Mouse (Mus musculus): Measurements from ENCODE around the gene Gdap1l1.

Gene Gdap1l1

DNA sequence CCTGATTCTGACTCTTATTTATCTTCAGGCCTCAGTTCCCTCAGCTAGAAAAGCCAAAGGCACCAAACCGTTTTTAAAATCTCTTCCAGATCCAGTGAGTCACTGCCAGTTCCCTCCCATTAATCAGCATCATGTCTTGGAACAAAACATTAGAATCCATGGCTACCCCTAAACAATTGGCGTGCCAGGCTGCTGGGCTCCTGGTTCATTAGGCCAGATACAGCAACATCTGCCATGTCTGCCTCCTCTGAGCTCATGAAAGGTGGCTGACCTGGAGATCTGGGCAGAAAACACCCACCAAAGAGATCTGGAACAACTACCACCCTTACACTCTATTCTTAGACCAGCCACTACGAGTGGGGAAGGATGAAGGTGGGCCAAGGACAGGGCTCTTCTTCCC lies 32.9 kb downstream of the Gdap1l1 start:
- POLR2A ChIA-PET, result interaction anchor here (0.6 to 4.1 kb wide), 11 partner anchors 8 to 942 kb away, joined by 3 to 54 read pairs (median 9); no protein-coding TSS in a partner anchor
- CTCF ChIA-PET, result interaction anchor here (0.5 to 3.4 kb wide), 10 partner anchors 10 to 679 kb away, joined by 3 to 45 read pairs (median 12); no protein-coding TSS in a partner anchor

DNA sequence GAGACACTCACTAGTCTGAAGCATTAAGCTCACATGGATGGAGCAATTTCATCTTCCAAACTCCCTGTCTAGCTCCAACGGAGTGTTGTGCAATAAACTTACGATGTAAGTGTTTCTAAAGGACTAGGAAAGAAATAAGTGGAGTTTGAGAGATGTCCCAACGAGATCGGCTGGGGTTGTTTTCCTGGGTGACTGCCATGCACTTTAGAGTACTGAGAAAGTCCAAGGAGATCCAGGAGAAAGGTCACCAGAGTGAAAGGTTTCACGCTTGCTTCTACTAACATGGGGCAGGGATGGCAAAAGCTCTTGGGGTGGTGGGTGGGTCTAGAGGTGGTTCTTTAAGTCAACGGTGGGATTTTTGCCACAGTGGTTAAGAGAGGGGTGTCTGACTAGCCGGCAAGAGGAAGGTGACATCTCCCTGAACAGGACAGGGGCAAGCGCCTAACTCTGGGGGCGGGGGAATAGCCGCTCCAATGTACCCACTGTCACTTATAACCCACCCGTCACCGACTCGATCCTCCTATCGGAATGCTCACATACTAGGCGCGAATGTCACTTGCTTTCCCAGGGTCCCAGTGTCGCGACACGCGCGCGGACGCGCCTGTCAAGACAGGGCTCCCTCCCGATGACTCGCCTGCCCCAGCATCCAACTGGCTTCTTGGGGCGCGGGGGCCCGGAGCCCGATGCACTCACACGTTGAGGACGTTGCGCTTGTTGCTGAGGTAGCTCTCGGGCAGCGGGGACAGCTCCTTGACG lies 33.6 kb downstream of the Gdap1l1 start:
- ChIA-PET CTCF (interaction anchor here (0.5 to 3.4 kb wide), 62 partner anchors 8 to 678 kb away, joined by 3 to 45 read pairs (median 5); partner anchors contain the start of genes Oser1 (in 2 of the 4), Gdap1l1 (in 1 of the 4), R3hdml (in 1 of the 4) and Ttpal (in 1 of the 4)), POLR2A (interaction anchor here (0.5 to 4.1 kb wide), 32 partner anchors 9 to 941 kb away, joined by 3 to 54 read pairs (median 4); partner anchors contain the start of genes Kcnk15 (in 1 of the 4), Srsf6 (in 1 of the 4) and Tomm34 (in 1 of the 4))

DNA sequence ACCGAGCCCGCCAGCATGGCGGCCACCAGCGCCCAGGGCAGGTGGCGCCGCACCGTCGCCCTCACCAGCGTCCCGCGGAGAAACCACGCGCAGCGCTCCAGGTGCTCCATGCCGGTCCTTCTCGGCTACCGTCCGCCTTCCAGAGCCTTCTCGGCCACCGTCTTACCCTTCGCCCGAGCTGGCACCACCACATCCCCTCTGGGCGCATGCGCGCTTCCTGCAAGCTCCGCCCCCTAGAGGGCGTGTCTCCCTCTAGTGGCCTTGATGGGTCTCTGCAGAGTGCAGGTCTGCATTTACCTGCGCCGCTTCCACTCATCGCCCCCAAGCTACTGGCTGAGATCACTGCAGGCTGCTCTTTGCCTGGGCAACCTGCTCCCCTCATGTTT lies 34.2 kb downstream of the Gdap1l1 start, which contains the start of gene Fitm2:
Gene Fitm2 (minus strand): TSS at position 164 of the 386 bp plus-strand sequence.
- ChIA-PET POLR2A (interaction anchor here (0.5 to 4.1 kb wide), 34 partner anchors 9 to 599 kb away, joined by 3 to 54 read pairs (median 4); partner anchors contain the start of genes Kcnk15 (in 1 of the 4), Srsf6 (in 1 of the 4) and Tomm34 (in 1 of the 4)), CTCF (interaction anchor here (0.5 to 3.4 kb wide), 63 partner anchors 8 to 917 kb away, joined by 3 to 45 read pairs (median 5); partner anchors contain the start of genes Oser1 (in 2 of the 4), Gdap1l1 (in 1 of the 4), R3hdml (in 1 of the 4) and Ttpal (in 1 of the 4))

DNA sequence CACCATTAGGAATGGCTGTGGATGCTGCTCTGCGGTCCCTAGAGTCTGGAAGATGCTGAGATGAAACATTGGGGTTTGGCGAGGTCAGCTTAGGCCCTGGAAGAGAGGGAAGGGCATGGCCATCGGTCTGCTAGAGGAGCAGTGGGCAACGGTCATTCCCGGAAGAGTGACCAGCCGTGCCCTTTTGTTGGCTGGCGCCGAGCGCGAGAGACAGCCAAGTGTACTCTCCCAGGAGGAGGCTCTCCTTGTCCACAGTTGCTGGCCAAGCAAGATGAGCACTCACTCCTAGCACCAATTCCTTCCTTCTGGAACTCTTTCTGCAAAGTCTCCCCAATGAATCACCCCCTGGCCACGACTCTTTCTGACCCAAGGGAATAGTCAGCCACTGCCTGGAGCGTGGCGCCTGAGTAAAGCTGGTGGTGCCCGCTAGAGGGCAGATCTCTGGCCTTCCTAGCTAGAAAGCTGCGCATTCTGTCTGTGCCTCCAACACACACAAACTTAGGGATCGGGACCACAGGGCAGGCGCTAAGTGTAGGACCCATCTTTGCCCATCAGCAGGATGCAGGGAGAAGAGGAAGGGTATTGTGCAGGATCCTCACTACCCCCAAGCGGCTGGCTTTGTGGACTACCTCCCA lies 42.0 kb downstream of the Gdap1l1 start:
- POLR2A ChIA-PET, result interaction anchor here (0.5 to 4.6 kb wide), 20 partner anchors 8 to 391 kb away, joined by 3 to 20 read pairs (median 5); partner anchors contain the start of genes Fitm2 (in 2 of the 4), R3hdml (in 2 of the 4), Gdap1l1 (in 1 of the 4) and Serinc3 (in 1 of the 4)
- CTCF ChIA-PET, result interaction anchor here (0.6 to 5.2 kb wide), 63 partner anchors 8 to 1113 kb away, joined by 3 to 63 read pairs (median 6); partner anchors contain the start of genes Fitm2 (in 4 of the 4), Eppin (in 1 of the 4), Hnf4a (in 1 of the 4) and Oser1 (in 1 of the 4)

DNA sequence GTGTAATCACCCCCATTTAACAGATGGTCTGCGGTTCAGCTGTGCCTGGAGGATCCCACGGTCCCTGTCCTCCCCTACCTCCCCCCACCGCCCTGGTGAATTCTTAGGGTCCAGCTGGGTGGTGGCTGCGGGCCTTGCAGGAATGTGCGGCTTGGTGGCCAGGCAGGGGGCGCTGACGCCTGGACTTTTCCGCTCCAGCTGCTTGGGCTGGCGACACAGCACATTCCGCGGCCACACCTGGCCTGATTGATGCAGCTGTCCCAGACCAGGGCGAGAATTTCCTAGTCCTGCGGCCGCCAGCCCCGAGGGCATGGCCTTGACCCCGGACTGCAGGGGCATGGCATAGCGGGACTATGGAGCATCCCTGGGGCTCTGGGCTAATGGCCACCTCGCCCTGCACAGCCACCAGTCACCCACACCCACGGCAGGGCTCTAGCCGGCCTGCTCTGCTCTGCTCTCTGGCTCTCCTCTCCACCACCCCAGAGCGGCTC lies 43.3 kb downstream of the Gdap1l1 start:
- ChIA-PET CTCF (interaction anchor here (0.6 to 5.2 kb wide), 45 partner anchors 9 to 908 kb away, joined by 3 to 63 read pairs (median 5); partner anchors contain the start of genes Fitm2 (in 4 of the 4) and R3hdml (in 1 of the 4)), POLR2A (interaction anchor here (0.6 to 4.6 kb wide), 22 partner anchors 9 to 430 kb away, joined by 3 to 20 read pairs (median 5); partner anchors contain the start of genes Fitm2 (in 3 of the 4) and R3hdml (in 2 of the 4))

- ChIA-PET POLR2A (interaction anchor here in 1 of 4 experiments (0.6 kb wide), 1 partner anchor 48 kb away, joined by 3 read pairs; no protein-coding TSS in a partner anchor), CTCF (no interaction called here)
These were observed 49.1 kb downstream of the Gdap1l1 start for GRCm38 (mm10) chr2:163487360-163487759.

- ChIA-PET POLR2A (interaction anchor here in 2 of 4 experiments (0.5 to 1.6 kb wide), 6 partner anchors 9 to 447 kb away, joined by 3 to 6 read pairs (median 4); no protein-coding TSS in a partner anchor), CTCF (interaction anchor here in 3 of 4 experiments (0.6 to 6.9 kb wide), 4 partner anchors 9 to 348 kb away, joined by 3 to 63 read pairs (median 6); no protein-coding TSS in a partner anchor)
These were observed 51.5 kb downstream of the Gdap1l1 start for GRCm38 (mm10) chr2:163489725-163490291.

DNA sequence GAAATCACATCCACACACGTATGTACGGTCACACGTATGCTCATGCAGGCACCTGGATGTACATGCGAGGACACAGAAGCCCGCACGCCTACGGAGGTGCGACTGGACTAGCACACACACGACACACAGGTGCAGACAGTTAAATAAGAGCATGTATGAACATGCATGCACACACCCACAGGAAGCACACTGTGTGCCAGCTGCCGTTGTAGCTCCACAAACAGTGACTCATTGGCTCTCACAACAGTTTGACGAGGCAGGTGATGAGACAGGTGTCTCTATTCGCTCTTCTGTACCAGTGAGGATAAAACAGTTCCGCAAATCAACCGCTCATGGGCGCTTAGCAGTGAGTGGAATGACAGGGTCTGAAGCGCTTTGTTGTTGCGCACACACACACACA lies 52.4 kb downstream of the Gdap1l1 start:
- ChIA-PET POLR2A (interaction anchor here in 1 of 4 experiments (0.5 to 1.6 kb wide), 6 partner anchors 9 to 196 kb away, joined by 3 to 5 read pairs (median 3); no protein-coding TSS in a partner anchor), CTCF (interaction anchor here in 2 of 4 experiments (0.6 to 6.9 kb wide), 4 partner anchors 9 to 18 kb away, joined by 3 to 63 read pairs (median 6); partner anchors contain the start of gene Fitm2 (in 1 of the 2))

GRCm38 (mm10) chr2:163491351-163491750 lies 53.1 kb downstream of the Gdap1l1 start:
- ChIA-PET CTCF (interaction anchor here in 3 of 4 experiments (1.0 to 6.9 kb wide), 4 partner anchors 10 to 19 kb away, joined by 3 to 63 read pairs (median 6); partner anchors contain the start of gene Fitm2 (in 1 of the 3)), POLR2A (interaction anchor here in 1 of 4 experiments (0.5 to 1.5 kb wide), 3 partner anchors 10 to 111 kb away, joined by 3 to 4 read pairs (median 3); no protein-coding TSS in a partner anchor)

- CTCF ChIA-PET, result interaction anchor here in 3 of 4 experiments (1.0 to 6.9 kb wide), 5 partner anchors 11 to 43 kb away, joined by 5 to 63 read pairs (median 5); partner anchors contain the start of gene Fitm2 (in 1 of the 3)
- POLR2A ChIA-PET, result interaction anchor here in 3 of 4 experiments (0.6 to 3.6 kb wide), 5 partner anchors 10 to 25 kb away, joined by 3 to 20 read pairs (median 7); no protein-coding TSS in a partner anchor
These were observed 53.7 kb downstream of the Gdap1l1 start, which contains the start of gene R3hdml for GRCm38 (mm10) chr2:163492018-163492417. R3hdml (plus strand) TSS chr2:163492318.

DNA sequence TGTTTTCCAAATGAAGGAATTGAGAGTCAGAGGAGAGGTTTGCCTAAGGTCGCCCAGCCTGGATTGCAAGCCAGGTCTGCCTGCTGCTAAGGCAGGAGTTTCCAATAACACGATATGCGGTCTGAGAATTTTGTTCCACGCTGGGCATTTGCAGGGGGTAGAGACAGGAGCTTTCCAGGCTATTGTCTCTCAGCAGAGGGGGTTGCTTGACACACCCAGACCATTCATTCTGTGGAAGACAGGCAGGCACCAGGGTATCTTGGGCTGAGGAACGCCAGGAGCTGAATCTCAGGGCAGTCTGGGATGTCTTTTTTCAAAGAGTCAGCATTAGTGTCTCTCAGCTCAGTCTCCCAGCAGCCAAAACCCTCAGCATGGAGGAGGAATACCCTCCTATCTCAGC lies 54.8 kb downstream of the Gdap1l1 start:
- ChIA-PET POLR2A (interaction anchor here (0.6 to 3.6 kb wide), 12 partner anchors 8 to 208 kb away, joined by 3 to 20 read pairs (median 6); partner anchors contain the start of gene Fitm2 (in 1 of the 4)), CTCF (interaction anchor here (0.7 to 6.9 kb wide), 11 partner anchors 12 to 94 kb away, joined by 3 to 63 read pairs (median 5); partner anchors contain the start of gene Fitm2 (in 3 of the 4))

DNA sequence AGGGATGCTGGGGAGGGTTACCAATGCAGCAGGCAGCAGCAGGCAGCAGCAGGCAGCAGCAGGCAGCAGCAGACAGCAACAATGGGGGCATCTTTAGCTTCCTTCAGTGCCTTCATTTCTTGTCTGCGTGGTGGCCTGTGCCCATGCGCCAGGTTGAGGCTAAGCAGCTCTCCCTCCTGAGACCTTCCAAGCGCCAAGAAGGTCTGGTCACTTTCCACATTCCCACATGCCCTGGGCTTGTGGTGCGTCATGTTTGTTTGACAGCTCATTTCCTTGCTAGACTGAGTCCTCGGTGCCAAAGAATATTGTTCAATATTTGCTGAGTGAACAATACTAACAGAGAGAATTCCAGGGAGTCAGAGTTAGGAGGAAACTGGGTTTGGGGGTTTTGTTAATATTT lies 55.7 kb downstream of the Gdap1l1 start:
- ChIA-PET CTCF (interaction anchor here (0.9 to 6.9 kb wide), 7 partner anchors 13 to 41 kb away, joined by 3 to 63 read pairs (median 5); partner anchors contain the start of gene Fitm2 (in 3 of the 4)), POLR2A (interaction anchor here in 3 of 4 experiments (0.7 to 3.6 kb wide), 11 partner anchors 9 to 78 kb away, joined by 3 to 20 read pairs (median 5); partner anchors contain the start of gene Fitm2 (in 1 of the 3))

- ChIA-PET CTCF (interaction anchor here in 2 of 4 experiments (1.2 to 6.9 kb wide), 2 partner anchors 14 to 22 kb away, joined by 4 to 63 read pairs (median 8); partner anchors contain the start of gene Fitm2 (in 2 of the 2)), POLR2A (interaction anchor here in 2 of 4 experiments (0.8 to 3.6 kb wide), 5 partner anchors 8 to 78 kb away, joined by 3 to 20 read pairs (median 4); no protein-coding TSS in a partner anchor)
These were observed 56.2 kb downstream of the Gdap1l1 start for GRCm38 (mm10) chr2:163494456-163494855.

DNA sequence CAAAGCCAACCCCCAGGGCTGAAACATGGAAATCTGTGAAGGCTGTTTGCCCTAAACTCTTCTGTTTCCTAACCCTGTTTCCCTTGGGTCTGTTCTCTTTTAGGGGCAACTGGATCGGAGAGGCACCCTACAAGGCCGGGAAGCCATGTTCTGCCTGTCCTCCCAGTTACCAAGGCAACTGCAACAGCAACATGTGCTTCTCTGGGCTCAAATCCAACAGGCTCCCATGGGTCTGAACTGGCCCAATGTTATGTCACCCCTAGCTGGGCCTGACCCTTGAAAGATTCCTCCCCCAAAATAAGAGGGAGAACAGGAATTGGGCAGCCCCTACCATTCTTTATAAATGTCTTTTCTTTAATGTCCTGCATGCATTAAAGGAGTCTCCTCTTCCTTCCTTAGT lies 63.9 kb downstream of the Gdap1l1 start:
- POLR2A ChIA-PET, result interaction anchor here in 2 of 4 experiments (0.6 to 1.2 kb wide), 5 partner anchors 8 to 207 kb away, joined by 3 to 5 read pairs (median 5); no protein-coding TSS in a partner anchor
- CTCF ChIA-PET, result interaction anchor here in 2 of 4 experiments (0.6 to 1.4 kb wide), 4 partner anchors 22 to 33 kb away, joined by 3 to 6 read pairs (median 4); partner anchors contain the start of gene Fitm2 (in 1 of the 2)

DNA sequence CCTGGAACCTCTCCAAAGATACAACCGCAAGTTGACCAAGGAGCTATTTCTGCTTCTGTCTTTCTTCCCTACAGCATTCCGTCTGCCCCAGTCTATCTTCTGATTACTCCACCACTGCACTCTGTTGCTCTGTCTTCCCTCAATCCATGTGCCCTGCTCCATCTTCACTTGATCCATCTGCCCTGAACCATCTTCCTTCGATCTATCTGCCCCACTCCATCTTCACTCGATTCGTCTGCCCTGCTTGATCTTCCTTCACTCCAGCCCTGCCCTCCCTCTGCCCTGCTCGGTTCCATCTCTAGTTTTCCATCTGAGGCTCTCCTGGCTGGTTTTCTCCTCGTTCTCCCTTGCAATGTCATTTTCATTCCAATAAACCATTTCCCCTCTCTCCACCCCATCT lies 64.9 kb downstream of the Gdap1l1 start:
- POLR2A ChIA-PET, result interaction anchor here in 2 of 4 experiments (0.7 to 1.2 kb wide), 4 partner anchors 9 to 84 kb away, joined by 3 to 5 read pairs (median 5); no protein-coding TSS in a partner anchor
- CTCF ChIA-PET, result interaction anchor here in 2 of 4 experiments (0.7 to 1.4 kb wide), 4 partner anchors 23 to 35 kb away, joined by 3 to 6 read pairs (median 4); partner anchors contain the start of gene Fitm2 (in 1 of the 2)
